In the genomic region with DNA sequence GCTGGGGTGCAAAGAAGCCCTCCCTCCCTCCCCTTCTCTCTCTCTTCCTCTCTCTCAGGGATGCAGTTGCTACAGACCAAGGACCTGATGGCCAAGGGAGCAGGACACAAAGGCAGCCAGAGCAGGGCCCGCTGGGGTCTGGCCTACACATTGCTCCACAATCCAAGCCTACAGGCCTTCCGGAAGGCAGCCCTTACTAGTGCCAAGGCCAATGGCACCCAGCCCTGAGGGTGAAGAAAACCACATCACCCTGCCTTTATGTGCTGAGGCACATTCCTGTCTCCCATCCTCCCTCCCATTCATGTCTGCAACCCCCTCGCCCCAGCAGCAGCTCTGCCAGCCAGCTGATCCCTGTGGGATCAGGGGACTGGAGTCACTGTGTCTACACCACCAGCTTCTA, we compare ENCODE assay signal across 10 mouse cellular contexts. TPM values are rescaled to one million over a fixed set of nuclear protein-coding genes. Genes with fewer than 3 reads are reported as not detected.
DNase-seq lines count a peak whose midpoint lies in the region; ATAC-seq and TF ChIP-seq lines count a peak whose summit lies in the region.
"Had no signal": no experiment of that assay in that cellular context is flagged by ENCODE, and none has a peak within 500 bp of the region (broad histone marks: within the 10 kb centered on the region; RNA-seq: fewer than 3 reads in every experiment).

No protein-coding gene starts in this region.

- no peak for ATAC-seq in hindbrain, embryonic 12.5 days (ENCODE audit: low FRiP score)
- no peak for ATAC-seq in hindbrain, embryonic 11.5 days (ENCODE audit: low FRiP score)
- ATAC-seq in Patski = peak; percentile 54
- ATAC-seq: forebrain, embryonic 13.5 days had no signal

- WGBS in hindbrain, embryonic 12.5 days = 86% methylated on average over 3 of the region's 3 CpGs
- 94% methylated on average over 3 of the region's 3 CpGs for WGBS in hindbrain, embryonic 11.5 days
- WGBS in limb, embryonic 10.5 days = 81% methylated on average over 3 of the region's 3 CpGs

- DNase-seq in cerebellum, postnatal 10 days = peak; percentile 43 to 57
- no peak for DNase-seq in cerebellum, adult 8-10 months
- DNase-seq in hindbrain, embryonic 11.5 days (ENCODE audit: low spot score) = no peak
- DNase-seq in Patski (ENCODE audit: low read depth, low spot score) = no peak
- no peak for DNase-seq in limb, embryonic 10.5 days (ENCODE audit: low spot score)
- no peak for DNase-seq in ovary, postnatal 36 days (ENCODE audit: low spot score)
- DNase-seq in urinary bladder, adult 18-20 months (ENCODE audit: low spot score in 2 of 2) = no peak
- DNase-seq: kidney, postnatal 10 days had no signal

- H3K27ac ChIP-seq in hindbrain, embryonic 12.5 days = peak overlapping the region; percentile 23; the same call in 1 of the 2 replicates
- H3K27ac ChIP-seq in hindbrain, embryonic 11.5 days (ENCODE audit: low read depth, low read length) = no peak overlapping the region
- peak overlapping the region; percentile 30; the same call in 1 of the 2 replicates for H3K27ac ChIP-seq in limb, embryonic 10.5 days
- H3K27ac ChIP-seq: forebrain, embryonic 13.5 days had no signal

- POLR2A ChIA-PET in Patski (lab: Charles Lee) = interaction anchor here (1.0 to 1.5 kb wide), 3 partner anchors 9 to 21 kb away, joined by 3 to 6 read pairs (median 3); no protein-coding TSS in a partner anchor

- H3K27me3 ChIP-seq in hindbrain, embryonic 12.5 days = no peaks in the 10 kb centered on the region; the same call in 1 of the 2 replicates
- no peaks in the 10 kb centered on the region for H3K27me3 ChIP-seq in hindbrain, embryonic 11.5 days (ENCODE audit: control insufficient read depth, insufficient read depth, low read length)
- no peaks in the 10 kb centered on the region for H3K27me3 ChIP-seq in Patski
- H3K27me3 ChIP-seq in limb, embryonic 10.5 days (ENCODE audit: low read depth, poor library complexity, severe bottlenecking) = no peaks in the 10 kb centered on the region
- H3K27me3 ChIP-seq: forebrain, embryonic 13.5 days had no signal

- H3K9ac ChIP-seq in hindbrain, embryonic 12.5 days = no peak overlapping the region
- no peak overlapping the region for H3K9ac ChIP-seq in hindbrain, embryonic 11.5 days (ENCODE audit: low read depth, low read length)
- H3K9ac ChIP-seq: forebrain, embryonic 13.5 days had no signal

- no peak overlapping the region for H3K4me2 ChIP-seq in hindbrain, embryonic 12.5 days (replicated peaks)
- H3K4me2 ChIP-seq in hindbrain, embryonic 11.5 days (replicated peaks; ENCODE audit: low read depth, low read length) = no peak overlapping the region
- H3K4me2 ChIP-seq: forebrain, embryonic 13.5 days had no signal

- no peaks in the 10 kb centered on the region for H3K36me3 ChIP-seq in hindbrain, embryonic 12.5 days
- H3K36me3 ChIP-seq in hindbrain, embryonic 11.5 days (ENCODE audit: control insufficient read depth, insufficient read depth, low read length) = no peaks in the 10 kb centered on the region
- peaks cover 74% of the 10 kb centered on the region for H3K36me3 ChIP-seq in limb, embryonic 10.5 days

- CTCF ChIA-PET in Patski (lab: Charles Lee) = interaction anchor here (0.7 to 0.9 kb wide), 2 partner anchors 8 to 15 kb away, joined by 3 to 4 read pairs; no protein-coding TSS in a partner anchor

- H3K4me3 ChIP-seq in hindbrain, embryonic 12.5 days = no peak overlapping the region
- H3K4me3 ChIP-seq in hindbrain, embryonic 11.5 days (ENCODE audit: low read depth, low read length) = no peak overlapping the region
- no peak overlapping the region for H3K4me3 ChIP-seq in limb, embryonic 10.5 days
- H3K4me3 ChIP-seq: forebrain, embryonic 13.5 days had no signal

- H3K4me1 ChIP-seq in hindbrain, embryonic 12.5 days = peaks cover 28% of the 10 kb centered on the region
- H3K4me1 ChIP-seq in hindbrain, embryonic 11.5 days (replicated peaks; ENCODE audit: control insufficient read depth, insufficient read depth, low read length) = no peaks in the 10 kb centered on the region
- peaks cover 44% of the 10 kb centered on the region for H3K4me1 ChIP-seq in limb, embryonic 10.5 days

- H3K9me3 ChIP-seq in hindbrain, embryonic 12.5 days (replicated peaks) = no peaks in the 10 kb centered on the region
- H3K9me3 ChIP-seq in hindbrain, embryonic 11.5 days (ENCODE audit: control insufficient read depth, low read length) = no peaks in the 10 kb centered on the region
- no peaks in the 10 kb centered on the region for H3K9me3 ChIP-seq in limb, embryonic 10.5 days (replicated peaks)
- H3K9me3 ChIP-seq: forebrain, embryonic 13.5 days had no signal

- in situ Hi-C loops in Patski (cut with MboI; ENCODE audit: low pct_unique_long_range_greater_than_20kb) = no loop called here

- no peak for TF ChIP-seq CTCF in Patski (IDR thresholded peaks at IDR 0.05)

RNA-seq across cellular contexts. Expression of gene Ccdc33, which starts 34.5 kb away (rescaled TPM):
- 1.0 and 1.5 TPM in 2 replicates for polyA plus RNA-seq in hindbrain, embryonic 12.5 days (2016; fragmentation: Nextera tagmentation; extraction: Ambion mirVana)
- polyA plus RNA-seq in hindbrain, embryonic 11.5 days (2014; fragmentation: Nextera tagmentation; extraction: Ambion mirVana) = 0.31 and 0.99 TPM in 2 replicates
- 0.60 TPM for polyA plus RNA-seq in Patski (2021)
- polyA plus RNA-seq in limb, embryonic 10.5 days (2016; fragmentation: Nextera tagmentation; extraction: Ambion mirVana) = 0.26 and 0.34 TPM in 2 replicates

RNA-seq across cellular contexts. Expression of gene Islr, which starts 51.0 kb away (rescaled TPM):
- 47.8 and 59.3 TPM in 2 replicates for polyA plus RNA-seq in hindbrain, embryonic 12.5 days (2016; fragmentation: Nextera tagmentation; extraction: Ambion mirVana)
- 15.5 and 16.7 TPM in 2 replicates for polyA plus RNA-seq in hindbrain, embryonic 11.5 days (2014; fragmentation: Nextera tagmentation; extraction: Ambion mirVana)
- polyA plus RNA-seq in Patski (2021) = 39.6 TPM
- 9.5 and 33.2 TPM in 2 replicates for polyA plus RNA-seq in limb, embryonic 10.5 days (2016; fragmentation: Nextera tagmentation; extraction: Ambion mirVana)

RNA-seq across cellular contexts. Expression of gene Islr2, which starts 51.0 kb away (rescaled TPM):
- polyA plus RNA-seq in hindbrain, embryonic 12.5 days (2016; fragmentation: Nextera tagmentation; extraction: Ambion mirVana) = 9.2 and 10.4 TPM in 2 replicates
- 5.5 and 6.7 TPM in 2 replicates for polyA plus RNA-seq in hindbrain, embryonic 11.5 days (2014; fragmentation: Nextera tagmentation; extraction: Ambion mirVana)
- polyA plus RNA-seq in Patski (2021) = 2.1 TPM
- 0.11 TPM in 1 of 2 replicates, not detected in the other for polyA plus RNA-seq in limb, embryonic 10.5 days (2016; fragmentation: Nextera tagmentation; extraction: Ambion mirVana)

Comparison
In these comparisons a context has a peak if more than half of its experiments do, and no peak if none do; other contexts are left out.
1. DNase-seq: peak in cerebellum, postnatal 10 days (2 of 2); none in cerebellum, adult 8-10 months (single experiment), hindbrain, embryonic 11.5 days (single experiment), Patski (single experiment), limb, embryonic 10.5 days (single experiment), ovary, postnatal 36 days (single experiment) and urinary bladder, adult 18-20 months (0 of 2).